Mouse (Mus musculus) lung, adult 2 months (tissue): ENCODE measurements around the gene Tgfbr3.

Source experiments
- CTCF ChIP-seq: fragments of 200-500 bp; IDR thresholded peaks from 2 replicates; pipeline ENCODE4 v1.5.1; 2011; ENCODE audit warnings: mild to moderate bottlenecking, low read length, control low read depth; ENCODE audit not compliant: insufficient read depth
- POLR2A ChIP-seq: fragments of 200-500 bp; IDR thresholded peaks from 2 replicates; pipeline ENCODE4 v1.6.1; 2011; ENCODE audit warnings: low read depth, mild to moderate bottlenecking, control low read depth, low read length, borderline replicate concordance; ENCODE audit errors: extremely low read depth

DNA sequence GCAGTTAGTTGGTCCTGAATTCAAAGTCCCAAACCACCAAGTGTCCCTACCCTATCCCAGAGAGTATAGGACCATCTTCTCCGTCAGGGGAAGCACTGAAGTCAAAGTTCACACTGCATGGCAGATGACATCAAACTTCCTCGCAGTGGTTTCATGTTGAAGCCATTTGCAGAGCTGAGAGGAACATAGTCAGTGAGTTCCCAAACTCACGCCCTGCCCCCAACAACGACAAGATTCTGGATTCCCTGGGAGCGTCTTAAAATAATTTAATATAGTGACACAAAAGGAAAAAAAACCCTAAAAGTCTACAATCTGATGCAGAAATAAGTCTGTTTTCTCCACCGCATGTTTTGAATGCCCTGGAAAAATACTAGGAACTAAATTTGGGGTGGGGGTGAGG, 105.9 kb downstream of the Tgfbr3 start:
- TF ChIP-seq CTCF (no peak), POLR2A (no peak)
